In genomic region chr1:136225846-136226245, GRCm38 (mm10) we compare ENCODE assay signal across 25 mouse cellular contexts. TPM values are rescaled to one million over a fixed set of nuclear protein-coding genes. Genes with fewer than 3 reads are reported as not detected.
DNase-seq lines count a peak whose midpoint lies in the region; TF ChIP-seq lines count a peak whose summit lies in the region.
"Had no signal": no experiment of that assay in that cellular context is flagged by ENCODE, and none has a peak within 500 bp of the region (broad histone marks: within the 10 kb centered on the region; RNA-seq: fewer than 3 reads in every experiment).

No protein-coding gene starts in this region.

- peaks cover 66% of the 10 kb centered on the region for H3K36me3 ChIP-seq in E14TG2a.4 (ENCODE audit: insufficient read depth, low read length)

- 0 out of 2 replicates have a peak overlapping the region, but pooled peaks have one; percentile 45 for H3K4me3 ChIP-seq in E14TG2a.4 (replicated peaks; ENCODE audit: low read length)
- H3K4me3 ChIP-seq: embryonic facial prominence, embryonic 13.5 days; embryonic facial prominence, embryonic 15.5 days; erythroblast, embryonic 14.5 days; forebrain, embryonic 10.5 days; forebrain, embryonic 12.5 days had no signal

- TF ChIP-seq CTCF in E14TG2a.4 (conservative IDR thresholded peaks at IDR 0.05; ENCODE audit: low read length), result no peak

- H3K27me3 ChIP-seq in E14TG2a.4 (ENCODE audit: insufficient read depth, low read length), result no peaks in the 10 kb centered on the region
- H3K27me3 ChIP-seq: embryonic facial prominence, embryonic 13.5 days; embryonic facial prominence, embryonic 15.5 days had no signal

- peak; percentile 53 to 65 for DNase-seq in cerebellum, postnatal 10 days
- no peak for DNase-seq in cerebellum, postnatal 25 days
- DNase-seq in left cerebral cortex, postnatal 4 days, result peak; percentile 43
- no peak for DNase-seq in left cerebral cortex, adult 8-10 months (ENCODE audit: low spot score in 2 of 2)
- DNase-seq: adrenal gland, adult 2 months; adrenal gland, postnatal 10 days; adrenal gland, postnatal 25 days; B cell, adult 2 months; cerebellum, adult 11 months; cerebellum, adult 18-20 months; cerebellum, adult 8-10 months; cerebellum, adult 9-11 months; cerebellum, postnatal 36 days; embryo, embryonic 11 days had no signal

- peaks cover 4% of the 10 kb centered on the region for H3K9me3 ChIP-seq in E14TG2a.4 (ENCODE audit: low read length)
- H3K9me3 ChIP-seq: embryonic facial prominence, embryonic 13.5 days; embryonic facial prominence, embryonic 15.5 days; forebrain, embryonic 10.5 days; forebrain, embryonic 12.5 days had no signal

- peaks cover 73% of the 10 kb centered on the region for H3K4me1 ChIP-seq in E14TG2a.4 (replicated peaks; ENCODE audit: low read depth, low read length)

- intact Hi-C loops in left cerebral cortex, postnatal 4 days (cut with DNase I), result no loop called here

RNA-seq across cellular contexts. Expression of gene Inava, which starts 8.2 kb away (rescaled TPM):
- 1 to 10 TPM; 4.8 to 5.9 TPM for total RNA-seq in left cerebral cortex, postnatal 4 days (2021)
- 1 to 10 TPM; 1.2 to 2.7 (median 1.5) TPM for total RNA-seq in left cerebral cortex, adult 8-10 months (2022)
- total RNA-seq: adrenal gland, postnatal 25 days; common myeloid progenitor, adult 5-6 weeks had no signal

RNA-seq across cellular contexts. Expression of gene Mroh3, which starts 13.2 kb away (rescaled TPM):
- 1 to 10 TPM; 1.0 to 1.2 TPM for total RNA-seq in left cerebral cortex, postnatal 4 days (2021)
- total RNA-seq in left cerebral cortex, adult 8-10 months (2022), result 1 to 10 TPM in 1 of 4 experiments, under 1 TPM in 3; 0.37 to 1.2 (median 0.56) TPM
- total RNA-seq: adrenal gland, adult 2 months; adrenal gland, postnatal 10 days; adrenal gland, postnatal 25 days; adrenal gland, postnatal 4 days; CH12.LX; common myeloid progenitor, adult 5-6 weeks; MEL had no signal

RNA-seq across cellular contexts. Expression of gene Gpr25, which starts 34.8 kb away (rescaled TPM):
- total RNA-seq in left cerebral cortex, postnatal 4 days (2021), result 10 to 100 TPM; 10.2 to 11.5 TPM
- total RNA-seq in left cerebral cortex, adult 8-10 months (2022), result 1 to 10 TPM; 5.1 to 7.4 (median 5.8) TPM
- total RNA-seq: adrenal gland, adult 2 months; adrenal gland, postnatal 10 days; adrenal gland, postnatal 25 days; adrenal gland, postnatal 4 days; CH12.LX; common myeloid progenitor, adult 5-6 weeks; ES-E14; MEL had no signal

Comparison
In these comparisons a context has a peak if more than half of its experiments do, and no peak if none do; other contexts are left out.
1. DNase-seq: peak in cerebellum, postnatal 10 days (2 of 2) and left cerebral cortex, postnatal 4 days (single experiment); none in cerebellum, postnatal 25 days (0 of 2) and left cerebral cortex, adult 8-10 months (0 of 2).